Mouse (Mus musculus): Measurements from ENCODE around the gene Npcd. TPM values are rescaled to one million over a fixed set of nuclear protein-coding genes. Genes with fewer than 3 reads are reported as not detected.

Npcd gene
- total RNA-seq, 2 experiments from 2014 or later: not detected

- ATAC-seq (replicated peaks; ENCODE audit: low FRiP score, poor library complexity, severe bottlenecking): peak; percentile 98
Observed at GRCm38 (mm10) chr15:79774117-79775027, 59.7 kb downstream of the Npcd start.

DNA sequence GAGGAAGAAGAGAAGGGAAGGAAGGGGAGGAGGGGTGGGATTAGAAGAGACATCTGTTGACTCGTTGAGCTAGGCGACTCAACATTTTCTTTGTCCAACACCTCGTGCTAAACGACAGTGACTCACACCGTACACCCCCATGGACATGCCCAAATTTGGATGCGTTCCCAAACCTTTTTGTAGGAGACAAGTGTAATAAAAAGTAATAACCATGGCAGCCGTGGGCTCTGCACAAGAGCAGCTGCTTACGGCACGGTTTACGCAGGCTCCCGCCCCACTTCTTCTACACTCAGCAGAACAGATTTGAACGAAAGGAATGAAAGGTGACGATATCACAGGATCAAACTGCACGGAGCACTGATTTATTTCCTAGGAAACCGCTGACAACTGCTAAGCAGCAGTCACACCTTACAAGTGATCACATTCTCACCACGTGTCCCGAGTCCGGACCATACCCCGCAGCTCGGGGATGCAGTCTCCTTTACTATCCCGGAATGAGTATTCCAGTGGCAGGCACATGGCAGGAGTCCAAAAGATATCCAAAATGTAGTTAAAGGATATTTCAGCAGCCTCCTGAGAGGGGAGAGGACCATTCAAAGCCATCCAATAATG lies 63.3 kb downstream of the Npcd start:
- ATAC-seq (replicated peaks; ENCODE audit: low FRiP score, poor library complexity, severe bottlenecking): no peak

DNA sequence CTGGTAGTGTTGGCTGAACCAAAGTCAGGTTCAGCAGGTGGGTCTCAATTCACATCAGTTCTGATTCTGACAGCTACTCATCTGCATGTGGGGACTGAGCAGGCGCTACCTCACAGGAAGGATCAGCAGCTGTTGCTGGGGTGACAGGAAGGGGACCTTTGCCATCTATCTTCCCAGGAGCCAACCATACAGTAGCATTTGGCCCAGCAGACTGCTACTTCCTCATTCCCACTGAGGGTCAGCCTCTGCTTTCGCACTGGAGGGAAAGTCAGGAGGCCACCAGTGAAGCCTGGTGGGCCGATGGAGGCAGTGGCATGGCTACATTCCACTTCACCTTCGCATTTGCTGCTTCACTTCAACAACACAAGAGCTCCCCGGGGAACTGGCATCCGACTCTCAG lies 65.7 kb downstream of the Npcd start:
- no peak for ATAC-seq (replicated peaks; ENCODE audit: low FRiP score, poor library complexity, severe bottlenecking)

DNA sequence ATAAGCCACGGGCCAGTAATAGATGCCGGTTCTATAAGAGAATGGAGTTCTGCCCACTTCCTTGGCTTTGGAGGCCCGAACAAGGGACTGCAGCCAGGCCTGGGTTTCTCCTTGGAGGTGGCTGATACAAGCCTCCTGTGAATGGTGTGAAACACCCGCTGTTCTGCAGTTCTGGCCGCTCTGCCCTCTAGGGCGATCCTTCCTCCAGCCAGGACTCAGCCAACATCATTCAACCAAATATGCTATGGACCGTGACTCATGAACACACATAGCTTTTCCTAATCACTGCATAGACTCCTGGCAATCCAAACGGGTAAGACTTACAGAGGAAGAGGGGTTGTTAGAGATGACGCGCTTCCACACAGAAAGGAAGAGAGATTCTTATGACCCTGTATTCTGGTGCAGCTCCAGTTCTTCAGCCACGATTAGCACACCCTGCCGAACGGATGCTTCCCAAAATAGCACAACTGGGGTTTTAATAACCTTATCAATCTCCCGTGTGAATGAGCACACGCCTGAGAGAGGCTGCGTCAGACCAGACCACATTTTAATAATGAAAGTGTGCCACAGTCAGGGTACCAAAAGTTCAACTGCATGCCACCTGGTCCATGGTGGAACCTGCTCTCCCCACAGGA lies 66.6 kb downstream of the Npcd start:
- ATAC-seq (replicated peaks; ENCODE audit: low FRiP score, poor library complexity, severe bottlenecking): no peak

DNA sequence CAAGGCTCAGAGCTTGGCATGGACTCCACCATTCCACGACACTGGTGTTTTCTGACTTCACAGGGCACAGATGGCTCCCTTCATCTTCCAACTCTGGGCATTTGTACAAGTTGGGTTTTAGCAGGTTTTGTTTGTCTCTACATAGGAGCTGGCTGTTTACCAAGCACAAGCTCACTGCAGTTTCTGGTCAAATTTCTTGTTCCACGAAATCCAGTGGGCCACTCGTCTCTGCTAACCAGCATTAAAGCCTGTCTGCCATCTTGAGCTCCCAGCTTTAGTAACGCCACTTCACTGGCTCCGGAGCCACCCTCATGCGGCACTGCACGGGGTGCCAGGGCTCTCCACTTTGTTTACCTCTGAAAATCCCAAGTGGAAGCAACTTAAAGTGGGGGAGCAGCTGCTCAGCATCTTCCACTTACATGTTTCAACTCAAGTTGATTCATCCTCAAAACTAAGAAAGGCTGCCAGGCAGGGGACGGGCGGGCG lies 67.4 kb downstream of the Npcd start:
- ATAC-seq (replicated peaks; ENCODE audit: low FRiP score, poor library complexity, severe bottlenecking): no peak

- no peak for ATAC-seq (replicated peaks; ENCODE audit: low FRiP score, poor library complexity, severe bottlenecking)
Observed at GRCm38 (mm10) chr15:79766168-79766567, 67.9 kb downstream of the Npcd start.

- ATAC-seq (replicated peaks; ENCODE audit: low FRiP score, poor library complexity, severe bottlenecking): no peak
Observed at GRCm38 (mm10) chr15:79765361-79765760, 68.7 kb downstream of the Npcd start.

DNA sequence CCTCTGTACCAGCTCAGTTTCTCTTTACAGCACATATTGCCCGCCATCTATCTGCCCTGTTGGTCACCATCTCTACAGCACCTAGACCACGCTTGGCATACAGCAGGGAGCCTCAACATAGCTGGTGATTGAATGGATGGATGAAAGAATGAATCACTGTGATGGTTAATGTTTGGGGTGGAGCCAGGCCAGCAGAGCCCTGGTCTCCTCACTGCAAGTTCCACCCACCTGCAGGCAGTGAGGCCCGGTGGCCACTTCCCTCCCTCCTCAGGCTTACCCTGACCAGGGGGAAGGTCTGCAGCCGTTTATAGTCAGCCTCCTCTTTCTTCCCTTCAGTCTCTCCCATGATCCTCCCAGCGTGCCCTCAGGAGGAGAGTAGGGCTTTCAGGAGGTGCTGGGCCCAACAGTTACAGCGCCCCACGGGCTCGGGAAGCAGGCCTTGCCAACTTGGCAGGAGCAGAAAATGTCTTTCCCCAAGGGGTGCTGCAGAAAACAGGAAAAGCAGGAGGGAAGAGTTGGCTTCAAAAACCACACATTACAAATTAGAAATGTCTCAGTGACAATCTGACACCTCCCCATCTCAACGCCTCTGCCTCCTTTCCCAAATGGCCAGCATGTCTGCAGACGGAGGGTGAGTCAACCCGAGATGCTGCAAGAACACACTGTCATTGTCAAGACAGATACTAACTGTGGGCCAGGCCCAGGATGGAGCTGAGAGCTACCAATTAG lies 69.3 kb downstream of the Npcd start:
- no peak for ATAC-seq (replicated peaks; ENCODE audit: low FRiP score, poor library complexity, severe bottlenecking)

DNA sequence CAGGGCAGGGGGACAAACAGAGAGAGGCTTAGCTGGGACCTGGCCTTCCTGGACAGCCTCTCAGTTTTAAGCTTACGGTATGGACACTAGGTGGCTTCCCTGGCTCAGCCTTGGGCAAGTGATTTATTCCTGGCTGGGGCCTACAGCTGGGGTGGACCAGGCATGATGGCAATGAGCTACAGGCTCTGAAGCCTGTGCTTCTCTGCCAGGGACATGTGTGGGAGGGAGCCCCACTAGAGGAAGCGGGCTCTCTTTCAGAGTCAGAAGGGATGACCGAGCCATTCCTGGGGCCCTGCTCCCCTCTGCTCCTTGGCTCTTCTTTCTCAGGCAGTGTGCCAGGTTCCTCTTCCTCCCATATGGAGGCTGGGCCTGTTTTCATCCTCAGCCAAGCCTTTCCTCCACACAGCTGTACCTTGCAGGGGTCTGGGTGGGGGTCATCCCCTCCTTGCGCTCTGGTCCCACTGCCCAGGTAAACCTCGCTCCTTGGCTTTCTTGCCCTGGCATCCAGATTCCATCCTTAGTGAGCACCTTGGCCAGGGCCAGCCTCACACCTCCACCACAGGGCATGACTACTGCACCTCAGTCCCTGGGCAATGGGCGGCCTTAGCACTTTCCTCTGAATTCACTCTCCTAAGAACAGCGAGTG lies 70.3 kb downstream of the Npcd start:
- ATAC-seq (replicated peaks; ENCODE audit: low FRiP score, poor library complexity, severe bottlenecking): no peak

- ATAC-seq (replicated peaks; ENCODE audit: low FRiP score, poor library complexity, severe bottlenecking): no peak
Observed at GRCm38 (mm10) chr15:79763001-79763400, 71.0 kb downstream of the Npcd start.

GRCm38 (mm10) chr15:79760956-79761355 lies 73.1 kb downstream of the Npcd start:
- ATAC-seq (replicated peaks; ENCODE audit: low FRiP score, poor library complexity, severe bottlenecking): no peak

DNA sequence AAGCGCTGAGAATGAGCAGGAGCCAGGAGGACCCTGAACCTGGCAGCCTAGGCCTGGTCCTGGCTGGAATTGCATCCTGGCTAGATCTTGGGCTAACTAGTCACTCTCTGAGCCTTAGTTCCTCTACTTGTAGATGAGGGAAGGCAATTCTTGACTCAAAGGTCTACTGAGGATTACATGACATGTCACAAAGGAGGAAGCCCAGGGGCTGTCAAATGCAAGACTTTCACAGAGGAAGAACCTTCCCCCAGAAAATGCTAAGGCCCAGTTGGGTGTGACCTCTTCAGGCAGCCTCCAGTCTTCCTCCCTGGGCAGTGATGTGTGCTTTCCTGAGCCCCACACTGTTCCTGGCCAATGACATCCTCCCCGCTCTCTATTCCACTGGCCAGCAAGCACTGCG lies 76.9 kb downstream of the Npcd start:
- ATAC-seq (replicated peaks; ENCODE audit: low FRiP score, poor library complexity, severe bottlenecking): no peak

GRCm38 (mm10) chr15:79755977-79756625 lies 77.9 kb downstream of the Npcd start:
- ATAC-seq (replicated peaks; ENCODE audit: low FRiP score, poor library complexity, severe bottlenecking): no peak

DNA sequence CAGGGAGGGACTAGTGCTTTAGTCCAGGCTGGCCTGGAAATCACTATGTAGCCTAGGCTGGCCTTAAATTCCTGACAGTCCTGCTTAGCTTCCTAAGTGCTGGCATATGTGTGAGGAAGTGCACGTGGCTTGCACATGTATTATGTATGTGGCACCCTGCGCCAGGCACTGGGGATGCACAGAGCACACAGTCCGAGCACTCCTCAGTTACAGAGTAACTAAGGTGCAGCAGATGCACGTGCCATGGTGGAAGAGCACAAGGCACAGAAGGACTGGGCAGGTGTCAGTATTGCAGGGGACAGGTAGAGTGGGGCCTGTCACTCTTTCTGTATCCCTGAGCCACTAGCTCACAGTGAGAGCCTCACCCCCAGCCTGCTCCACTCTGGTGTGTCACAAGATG lies 78.9 kb downstream of the Npcd start:
- no peak for ATAC-seq (replicated peaks; ENCODE audit: low FRiP score, poor library complexity, severe bottlenecking)

GRCm38 (mm10) chr15:79753873-79754272 lies 80.2 kb downstream of the Npcd start:
- ATAC-seq (replicated peaks; ENCODE audit: low FRiP score, poor library complexity, severe bottlenecking): no peak

GRCm38 (mm10) chr15:79753420-79753752 lies 80.7 kb downstream of the Npcd start:
- ATAC-seq (replicated peaks; ENCODE audit: low FRiP score, poor library complexity, severe bottlenecking): no peak

- peak; percentile 72 for ATAC-seq (replicated peaks; ENCODE audit: low FRiP score, poor library complexity, severe bottlenecking)
Observed at GRCm38 (mm10) chr15:79752742-79753419, 81.2 kb downstream of the Npcd start.

DNA sequence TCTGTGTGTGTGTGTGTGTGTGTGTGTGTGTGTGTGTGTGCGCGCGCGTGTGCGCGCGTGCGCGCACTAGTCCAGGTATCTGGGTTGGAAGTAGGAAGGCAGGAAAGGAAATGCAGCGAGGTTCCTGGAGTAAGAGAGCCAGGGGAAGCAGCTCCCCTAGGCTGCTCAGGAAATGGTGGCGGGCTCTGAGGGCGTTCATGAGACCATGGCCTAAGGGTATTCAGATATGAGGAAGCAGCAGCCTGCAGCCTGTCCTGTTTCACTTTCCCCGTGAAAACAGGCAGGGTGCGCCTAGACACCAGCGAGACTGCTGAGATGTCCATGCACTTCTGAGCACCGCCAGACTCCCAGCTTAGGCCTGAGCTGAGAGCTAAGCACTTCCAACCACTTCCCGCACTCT lies 82.3 kb downstream of the Npcd start:
- no peak for ATAC-seq (replicated peaks; ENCODE audit: low FRiP score, poor library complexity, severe bottlenecking)

DNA sequence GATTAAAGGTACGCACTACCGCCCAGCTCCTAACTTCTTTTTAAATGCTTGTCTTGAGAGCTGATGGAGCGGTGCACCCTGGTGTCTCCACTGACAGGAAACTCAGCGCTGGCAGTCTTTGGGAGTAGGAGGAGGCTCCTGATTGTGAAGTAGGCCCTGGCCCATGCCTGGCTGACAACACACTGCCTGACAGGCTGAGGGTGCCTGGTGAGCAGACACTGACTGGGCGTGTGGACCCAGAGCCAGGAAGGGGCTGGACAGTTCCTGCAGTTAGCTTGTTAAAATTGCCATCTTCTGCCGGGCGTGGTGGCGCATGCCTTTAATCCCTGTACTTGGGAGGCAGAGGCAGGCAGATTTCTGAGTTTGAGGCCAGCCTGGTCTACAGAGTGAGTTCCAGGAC lies 83.8 kb downstream of the Npcd start:
- no peak for ATAC-seq (replicated peaks; ENCODE audit: low FRiP score, poor library complexity, severe bottlenecking)

Data from erythroid progenitor cell, adult 5-6 weeks (primary cell).